Mouse (Mus musculus): ENCODE results near the gene Cds2. TPM values are rescaled to one million over a fixed set of nuclear protein-coding genes. Genes with fewer than 3 reads are reported as not detected.

Cds2 gene
- 27.7 TPM for polyA plus RNA-seq (2014; fragmentation: Illumina TruSeq; extraction: RNeasy Lipid Tissue Mini Kit (QIAGEN cat#74804))

DNA sequence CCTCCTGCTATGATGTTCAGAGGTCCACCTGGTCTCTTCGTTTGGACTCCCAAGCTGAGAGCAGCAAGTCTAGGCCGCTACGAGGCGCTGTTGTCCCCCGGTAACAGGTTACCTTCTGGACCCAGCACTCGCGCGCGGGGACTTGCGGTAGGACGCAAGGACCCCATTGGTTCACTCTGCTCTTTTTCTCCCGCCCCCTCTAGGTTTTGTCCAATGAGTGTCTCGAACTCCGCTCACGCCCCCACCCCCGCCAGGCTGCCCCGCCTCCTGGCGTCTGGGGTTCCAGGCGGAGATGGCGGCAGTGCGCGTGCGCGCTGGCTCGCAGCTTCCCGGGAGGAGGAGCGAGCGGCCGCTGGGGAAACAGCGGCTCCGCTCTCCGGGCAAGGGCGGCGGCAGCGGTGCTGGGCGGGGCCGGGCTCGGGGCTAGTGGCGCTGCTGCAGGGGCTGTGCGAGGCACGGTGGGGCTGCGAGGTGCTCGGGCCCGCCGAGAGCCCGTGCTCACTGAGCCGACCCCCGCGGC is at the start of gene Cds2:
Cds2 (plus strand) TSS at position 270 of the 520 bp plus-strand sequence.

DNA sequence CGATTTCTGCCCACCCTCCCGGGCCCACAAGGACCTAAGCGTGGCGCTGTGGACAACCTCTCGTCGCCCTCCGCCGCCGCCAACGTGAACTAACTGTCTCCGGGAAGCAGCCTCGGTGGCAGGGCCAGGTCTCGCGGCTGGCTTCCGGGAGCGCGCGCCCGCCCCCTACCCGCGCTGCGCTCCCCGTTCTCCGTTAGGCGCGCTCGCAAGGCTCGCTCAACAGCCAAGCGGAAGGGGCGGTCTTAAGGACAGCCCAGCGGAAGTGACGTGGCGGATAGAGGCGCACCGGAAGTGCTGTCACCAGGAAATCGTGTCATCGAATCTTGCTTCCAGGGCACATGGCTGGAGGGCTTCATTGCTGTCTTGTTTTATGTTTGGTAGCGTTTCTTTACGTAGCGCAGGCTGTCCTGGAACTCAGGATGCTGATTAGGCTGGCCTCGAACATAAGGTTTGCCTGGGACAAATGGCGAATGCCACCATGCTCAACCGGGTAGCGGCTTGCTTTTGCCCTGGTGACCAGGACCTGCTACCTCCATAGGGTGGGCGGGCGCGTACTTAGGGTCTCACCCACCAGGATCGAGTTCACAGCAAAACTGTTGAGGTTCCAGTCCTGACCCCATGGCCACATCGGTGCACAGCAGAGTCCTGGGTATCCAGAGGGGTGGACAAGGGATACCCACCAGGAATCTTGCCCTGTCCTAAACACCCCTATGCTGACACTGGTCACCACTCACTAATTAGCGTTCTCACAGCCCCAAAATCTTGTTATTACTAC is 15.2 kb upstream of the Cds2 start, which contains the start of gene Tmem230:
Tmem230 (minus strand) TSS at position 269 of the 775 bp plus-strand sequence.

GRCm38 (mm10) chr2:132252542-132253528 is 10.1 kb upstream of the Cds2 start, which contains the start of gene Pcna:
Pcna (minus strand) TSS chr2:132253314.

Other genes starting within 250 kb of the Cds2 start
- gene Rassf2, start 232.9 kb upstream of the Cds2 start, polyA plus RNA-seq (2014; fragmentation: Illumina TruSeq; extraction: RNeasy Lipid Tissue Mini Kit (QIAGEN cat#74804)), result 22.5 TPM
- 40.7 TPM for gene Slc23a2, start 118.0 kb upstream of the Cds2 start, polyA plus RNA-seq (2014; fragmentation: Illumina TruSeq; extraction: RNeasy Lipid Tissue Mini Kit (QIAGEN cat#74804))
- gene Tmem230, start 15.3 kb upstream of the Cds2 start, polyA plus RNA-seq (2014; fragmentation: Illumina TruSeq; extraction: RNeasy Lipid Tissue Mini Kit (QIAGEN cat#74804)), result 123 TPM
- gene Pcna, start 9.8 kb upstream of the Cds2 start, polyA plus RNA-seq (2014; fragmentation: Illumina TruSeq; extraction: RNeasy Lipid Tissue Mini Kit (QIAGEN cat#74804)), result 362 TPM
- 1.7 TPM for gene Prokr2, start 122.3 kb downstream of the Cds2 start, polyA plus RNA-seq (2014; fragmentation: Illumina TruSeq; extraction: RNeasy Lipid Tissue Mini Kit (QIAGEN cat#74804))

All from ovary, adult 10 weeks (tissue).